In genomic region chr8:90496658-90497163, GRCm38 (mm10) we compare ENCODE assay signal across 9 mouse cellular contexts.
A peak's percentile ranks its signal among the peaks of the same experiment; 100 is the strongest.
DNase-seq lines count a peak whose midpoint lies in the region; ATAC-seq and TF ChIP-seq lines count a peak whose summit lies in the region.
"Had no signal": no experiment of that assay in that cellular context is flagged by ENCODE, and none has a peak within 500 bp of the region (broad histone marks: within the 10 kb centered on the region; RNA-seq: fewer than 3 reads in every experiment).

No protein-coding gene starts in this region.

- peak overlapping the region; percentile 38 for H3K4me3 ChIP-seq in heart, embryonic 13.5 days
- peak overlapping the region; percentile 40 for H3K4me3 ChIP-seq in forebrain, embryonic 10.5 days
- peak overlapping the region; percentile 29; the same call in 1 of the 2 replicates for H3K4me3 ChIP-seq in layer of hippocampus, adult 2 months
- H3K4me3 ChIP-seq in neural tube, embryonic 12.5 days: no peak overlapping the region

- intact Hi-C loops in heart, postnatal 25 days (cut with DNase I): no loop called here

- peak overlapping the region; percentile 72 for H3K9ac ChIP-seq in heart, embryonic 13.5 days
- peak overlapping the region; percentile 38; the same call in 1 of the 2 replicates for H3K9ac ChIP-seq in neural tube, embryonic 12.5 days

- TF ChIP-seq CTCF in layer of hippocampus, adult 2 months (conservative IDR thresholded peaks at IDR 0.05): no peak

- no peak for DNase-seq in heart, postnatal 25 days (ENCODE audit: low spot score)
- DNase-seq in R1 (ENCODE audit: low read depth, low spot score): peak; percentile 80
- peak; percentile 69 for DNase-seq in forebrain, embryonic 10.5 days (ENCODE audit: extremely low spot score, low spot score)
- DNase-seq in layer of hippocampus, adult 2 months (ENCODE audit: low spot score in 2 of 2): peak; percentile 49 to 62
- no peak for DNase-seq in gastrocnemius, postnatal 25 days
- DNase-seq in cerebellum, adult 9-10 months: no peak

- no peaks in the 10 kb centered on the region for H3K36me3 ChIP-seq in heart, embryonic 13.5 days
- H3K36me3 ChIP-seq in forebrain, embryonic 10.5 days (replicated peaks): no peaks in the 10 kb centered on the region
- H3K36me3 ChIP-seq in neural tube, embryonic 12.5 days: no peaks in the 10 kb centered on the region
- H3K36me3 ChIP-seq: G1E had no signal

- no peaks in the 10 kb centered on the region for H3K27me3 ChIP-seq in heart, embryonic 13.5 days (replicated peaks)
- H3K27me3 ChIP-seq in forebrain, embryonic 10.5 days (ENCODE audit: poor library complexity, severe bottlenecking): no peaks in the 10 kb centered on the region
- no peaks in the 10 kb centered on the region for H3K27me3 ChIP-seq in neural tube, embryonic 12.5 days (replicated peaks)

- H3K4me1 ChIP-seq in heart, embryonic 13.5 days: peaks cover 8% of the 10 kb centered on the region; the same call in 1 of the 2 replicates
- H3K4me1 ChIP-seq in forebrain, embryonic 10.5 days: peaks cover 48% of the 10 kb centered on the region
- H3K4me1 ChIP-seq in neural tube, embryonic 12.5 days: peaks cover 33% of the 10 kb centered on the region

- H3K4me2 ChIP-seq in heart, embryonic 13.5 days: peak overlapping the region; percentile 68
- peak overlapping the region; percentile 43 for H3K4me2 ChIP-seq in neural tube, embryonic 12.5 days (replicated peaks)

- ATAC-seq in heart, embryonic 13.5 days (ENCODE audit: extremely low read depth, insufficient number of reproducible peaks, low FRiP score, low TSS enrichment): no peak
- peak; percentile 70 for ATAC-seq in neural tube, embryonic 12.5 days (ENCODE audit: low FRiP score, low read depth)

- WGBS in heart, embryonic 13.5 days: 9% methylated on average over 13 of the region's 13 CpGs
- WGBS in forebrain, embryonic 10.5 days: 1% methylated on average over 13 of the region's 13 CpGs
- 2% methylated on average over 13 of the region's 13 CpGs for WGBS in neural tube, embryonic 12.5 days

- no peak overlapping the region for H3K27ac ChIP-seq in heart, embryonic 13.5 days (replicated peaks)
- H3K27ac ChIP-seq in forebrain, embryonic 10.5 days: peak overlapping the region; percentile 91
- H3K27ac ChIP-seq in layer of hippocampus, adult 2 months: peak overlapping the region; percentile 83
- peak overlapping the region; percentile 90 for H3K27ac ChIP-seq in neural tube, embryonic 12.5 days

- H3K9me3 ChIP-seq in heart, embryonic 13.5 days: no peaks in the 10 kb centered on the region
- no peaks in the 10 kb centered on the region for H3K9me3 ChIP-seq in forebrain, embryonic 10.5 days
- H3K9me3 ChIP-seq in neural tube, embryonic 12.5 days: no peaks in the 10 kb centered on the region

Comparison
In these comparisons a context has a peak if more than half of its experiments do, and no peak if none do; other contexts are left out.
1. DNase-seq: peak in R1 (single experiment), forebrain, embryonic 10.5 days (single experiment) and layer of hippocampus, adult 2 months (2 of 2); none in heart, postnatal 25 days (single experiment), gastrocnemius, postnatal 25 days (single experiment) and cerebellum, adult 9-10 months (single experiment).